In the genomic region with DNA sequence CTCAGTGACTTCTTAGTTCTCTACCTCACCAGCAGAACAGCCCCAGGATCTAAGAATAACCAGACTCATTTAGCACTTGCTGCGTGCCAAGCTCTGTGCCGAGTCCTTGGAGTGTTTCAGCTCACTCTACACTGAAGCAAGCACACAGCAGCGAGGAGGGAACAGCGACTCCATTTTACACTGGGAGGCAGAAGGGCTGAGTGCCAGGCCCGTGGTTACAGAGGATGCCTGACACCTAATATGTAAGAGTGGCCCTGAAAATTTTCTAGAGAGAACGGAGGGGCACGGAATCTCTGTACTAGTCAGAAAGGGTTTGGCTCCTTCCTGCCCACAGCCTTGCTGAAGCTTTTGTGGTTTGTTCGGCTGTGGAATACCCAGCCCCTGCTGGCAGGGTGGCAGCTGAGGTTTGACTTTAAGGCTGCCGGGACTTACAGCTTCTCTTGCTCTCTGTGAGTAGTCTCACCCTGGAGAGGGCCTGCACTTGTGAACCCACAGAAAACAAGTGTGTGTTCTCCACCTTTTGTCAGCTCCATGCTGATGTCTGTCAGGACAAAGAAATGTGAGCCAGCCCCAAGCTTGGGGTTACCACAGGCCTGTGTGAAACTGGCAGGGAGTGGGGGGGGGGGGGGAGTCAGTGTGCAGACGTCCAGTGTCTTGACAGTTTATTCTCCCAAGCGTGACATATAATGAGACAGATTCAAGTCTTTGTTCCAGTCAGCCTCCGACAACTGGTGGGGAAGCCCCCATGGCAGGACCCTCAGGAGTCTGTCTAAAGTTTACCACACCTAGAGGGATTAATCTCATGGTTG, we compare ENCODE assay signal across 9 mouse cellular contexts. TPM values are rescaled to one million over a fixed set of nuclear protein-coding genes. Genes with fewer than 3 reads are reported as not detected.
DNase-seq lines count a peak whose midpoint lies in the region; ATAC-seq lines count a peak whose summit lies in the region.
"Had no signal": no experiment of that assay in that cellular context is flagged by ENCODE, and none has a peak within 500 bp of the region (broad histone marks: within the 10 kb centered on the region; RNA-seq: fewer than 3 reads in every experiment).

No protein-coding gene starts in this region.

- no peaks in the 10 kb centered on the region for H3K36me3 ChIP-seq in heart, embryonic 15.5 days
- no peaks in the 10 kb centered on the region for H3K36me3 ChIP-seq in midbrain, embryonic 16.5 days (ENCODE audit: control insufficient read depth, insufficient read depth, low read length)

- intact Hi-C loops in gastrocnemius, postnatal 14 days (cut with DNase I; ENCODE audit: low total_unique reads), result loop anchor here (10.0 kb wide), 1 partner anchor 385 kb away; no protein-coding TSS in a partner anchor

- peak overlapping the region; percentile 42 for H3K4me2 ChIP-seq in heart, embryonic 15.5 days
- H3K4me2 ChIP-seq in midbrain, embryonic 16.5 days (ENCODE audit: low read length), result no peak overlapping the region

- DNase-seq in gastrocnemius, adult 8-10 months (ENCODE audit: low spot score in 2 of 2), result peak; percentile 40 to 62
- no peak for DNase-seq in gastrocnemius, postnatal 14 days
- DNase-seq in embryo, embryonic 9.5 days (ENCODE audit: extremely low spot score), result no peak
- no peak for DNase-seq in cerebellum, adult 11 months

- 33% methylated on average over 12 of the region's 12 CpGs for WGBS in heart, embryonic 15.5 days
- WGBS in midbrain, embryonic 16.5 days, result 27% methylated on average over 12 of the region's 12 CpGs

- peaks cover 76% of the 10 kb centered on the region for H3K4me1 ChIP-seq in heart, embryonic 15.5 days (replicated peaks)
- peaks cover 72% of the 10 kb centered on the region for H3K4me1 ChIP-seq in midbrain, embryonic 16.5 days (ENCODE audit: control insufficient read depth, insufficient read depth, low read length)

- peak overlapping the region; percentile 42 for H3K9ac ChIP-seq in heart, embryonic 15.5 days
- peak overlapping the region; percentile 31; the same call in 1 of the 2 replicates for H3K9ac ChIP-seq in midbrain, embryonic 16.5 days (ENCODE audit: low read depth, low read length)

- H3K27me3 ChIP-seq in heart, embryonic 15.5 days, result 0 out of 2 replicates have a peak, but pooled peaks cover 7% of the 10 kb centered on the region
- H3K27me3 ChIP-seq in midbrain, embryonic 16.5 days (ENCODE audit: control insufficient read depth, insufficient read depth, low read depth, low read length), result no peaks in the 10 kb centered on the region
- H3K27me3 ChIP-seq: Patski had no signal

- peak; percentile 69 for ATAC-seq in common myeloid progenitor, adult 5-6 weeks (replicated peaks; ENCODE audit: low read depth, poor library complexity, severe bottlenecking)
- ATAC-seq in heart, embryonic 15.5 days (replicated peaks; ENCODE audit: insufficient number of reproducible peaks, insufficient read depth, low FRiP score, low read depth), result peak; percentile 10; the same call in 1 of the 2 replicates
- no peak for ATAC-seq in midbrain, embryonic 16.5 days
- no peak for ATAC-seq in cerebellum, adult (ENCODE audit: insufficient number of reproducible peaks, low FRiP score, low TSS enrichment)

- H3K9me3 ChIP-seq in heart, embryonic 15.5 days (replicated peaks), result no peaks in the 10 kb centered on the region
- no peaks in the 10 kb centered on the region for H3K9me3 ChIP-seq in midbrain, embryonic 16.5 days (replicated peaks; ENCODE audit: control insufficient read depth, low read length, poor library complexity, severe bottlenecking)

- H3K27ac ChIP-seq in heart, embryonic 15.5 days, result peak overlapping the region; percentile 92
- peak overlapping the region; percentile 28; the same call in 1 of the 2 replicates for H3K27ac ChIP-seq in midbrain, embryonic 16.5 days (ENCODE audit: low read length)

- H3K4me3 ChIP-seq in heart, embryonic 15.5 days, result peak overlapping the region; percentile 5
- no peak overlapping the region for H3K4me3 ChIP-seq in midbrain, embryonic 16.5 days (ENCODE audit: low read depth, low read length)

RNA-seq across cellular contexts. Expression of a gene that starts 37.4 kb away (rescaled TPM):
- total RNA-seq in gastrocnemius, adult 8-10 months (2022), result 10 to 100 TPM; 22.8 to 25.8 (median 24.8) TPM
- 10 to 100 TPM; 21.5 to 24.1 TPM for total RNA-seq in gastrocnemius, postnatal 14 days (2021)
- 27.9 and 32.5 TPM in 2 replicates for total RNA-seq in common myeloid progenitor, adult 5-6 weeks (2017)
- 41.4 and 54.7 TPM in 2 replicates for polyA plus RNA-seq in heart, embryonic 15.5 days (2015; fragmentation: Nextera tagmentation; extraction: Ambion mirVana)
- polyA plus RNA-seq in midbrain, embryonic 16.5 days (2015; fragmentation: Nextera tagmentation; extraction: Ambion mirVana), result 88.4 and 99.6 TPM in 2 replicates

RNA-seq across cellular contexts. Expression of a gene that starts 40.9 kb away (rescaled TPM):
- total RNA-seq in gastrocnemius, adult 8-10 months (2022), result 1 to 10 TPM; 5.9 to 9.6 (median 7.8) TPM
- total RNA-seq in gastrocnemius, postnatal 14 days (2021), result 1 to 10 TPM; 5.5 to 9.4 TPM
- 188 TPM in 2 replicates for total RNA-seq in common myeloid progenitor, adult 5-6 weeks (2017)
- 68.2 and 94.2 TPM in 2 replicates for polyA plus RNA-seq in heart, embryonic 15.5 days (2015; fragmentation: Nextera tagmentation; extraction: Ambion mirVana)
- polyA plus RNA-seq in midbrain, embryonic 16.5 days (2015; fragmentation: Nextera tagmentation; extraction: Ambion mirVana), result 16.2 and 20.7 TPM in 2 replicates

Comparison
In these comparisons a context has a peak if more than half of its experiments do, and no peak if none do; other contexts are left out.
1. DNase-seq: peak in gastrocnemius, adult 8-10 months (2 of 2); none in gastrocnemius, postnatal 14 days (single experiment), embryo, embryonic 9.5 days (single experiment) and cerebellum, adult 11 months (single experiment).
2. ATAC-seq: peak in common myeloid progenitor, adult 5-6 weeks (single experiment) and heart, embryonic 15.5 days (single experiment); none in midbrain, embryonic 16.5 days (single experiment) and cerebellum, adult (single experiment).
3. RNA of a gene that starts 40.9 kb away (total RNA-seq): 188 TPM in common myeloid progenitor, adult 5-6 weeks; 5.5 to 9.4 TPM in gastrocnemius, postnatal 14 days and 5.9 to 9.6 TPM in gastrocnemius, adult 8-10 months; every median in the first group is over 10 times any median in the second.